Mouse (Mus musculus): Measurements from ENCODE around the gene Spag17. TPM values are rescaled to one million over a fixed set of nuclear protein-coding genes. Genes with fewer than 3 reads are reported as not detected.
"Not testable (repeated sequence)": the region's sequence is repeated elsewhere in the genome, so short reads cannot be mapped to it uniquely, and the experiment has no call there.

The Spag17 gene
- total RNA-seq (2017): 0.10 to 0.53 TPM in 2 of 3 replicates, not detected in the other

DNA sequence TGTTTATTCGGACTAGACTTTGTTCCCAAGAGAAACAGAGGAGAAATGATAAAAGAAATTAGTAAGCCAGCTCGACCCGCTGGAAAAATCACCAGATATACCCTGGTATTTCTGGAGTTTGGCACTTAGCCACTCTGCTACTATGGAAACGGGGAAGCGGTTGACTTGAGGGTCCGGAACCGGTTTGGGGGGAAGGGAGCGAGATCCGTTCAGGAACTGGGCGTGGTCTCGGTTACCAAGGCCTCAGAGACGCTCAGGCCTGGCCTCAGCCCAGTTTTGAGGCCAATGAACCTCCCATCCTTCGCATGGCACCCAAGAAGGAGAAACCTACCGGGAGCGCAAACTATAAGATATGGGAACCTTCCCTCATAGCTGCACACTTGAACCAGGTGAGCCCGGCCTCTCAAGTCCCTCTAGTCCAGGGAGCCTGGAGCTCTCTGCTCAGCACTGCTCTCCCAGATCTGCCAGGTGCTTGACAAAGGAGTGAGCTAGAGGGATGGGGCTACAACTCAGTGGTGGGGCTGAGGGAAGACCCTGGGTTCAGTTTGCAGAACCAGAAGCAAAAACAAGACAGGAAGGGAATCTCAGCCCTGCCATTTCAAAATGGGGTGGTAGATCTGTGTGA is at the start of gene Spag17:
Spag17 (plus strand) TSS at position 220 of the 625 bp plus-strand sequence.
- no peak for ATAC-seq (replicated peaks; ENCODE audit: insufficient number of reproducible peaks, low FRiP score, low TSS enrichment, poor library complexity, severe bottlenecking)

DNA sequence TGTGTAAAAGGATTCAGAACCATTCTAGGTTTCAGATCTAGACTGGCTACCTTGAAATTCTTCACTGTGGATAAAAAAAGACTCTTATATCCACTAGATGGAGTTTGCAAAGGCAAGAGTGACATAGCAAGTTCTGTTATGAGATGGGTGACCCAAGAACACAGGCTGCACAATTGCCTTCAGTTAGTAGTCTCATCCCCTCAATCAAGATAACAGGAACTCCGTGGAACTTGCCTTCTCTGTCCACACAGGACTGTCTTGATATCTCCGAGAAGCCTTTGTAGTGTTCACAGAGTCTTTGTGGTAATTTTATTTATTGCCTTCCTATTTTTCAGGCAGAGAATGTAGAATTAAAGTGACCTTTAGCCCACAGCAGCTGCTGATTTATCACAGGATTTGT is 42.9 kb upstream of the Spag17 start:
- no peak for ATAC-seq (replicated peaks; ENCODE audit: insufficient number of reproducible peaks, low FRiP score, low TSS enrichment, poor library complexity, severe bottlenecking)

DNA sequence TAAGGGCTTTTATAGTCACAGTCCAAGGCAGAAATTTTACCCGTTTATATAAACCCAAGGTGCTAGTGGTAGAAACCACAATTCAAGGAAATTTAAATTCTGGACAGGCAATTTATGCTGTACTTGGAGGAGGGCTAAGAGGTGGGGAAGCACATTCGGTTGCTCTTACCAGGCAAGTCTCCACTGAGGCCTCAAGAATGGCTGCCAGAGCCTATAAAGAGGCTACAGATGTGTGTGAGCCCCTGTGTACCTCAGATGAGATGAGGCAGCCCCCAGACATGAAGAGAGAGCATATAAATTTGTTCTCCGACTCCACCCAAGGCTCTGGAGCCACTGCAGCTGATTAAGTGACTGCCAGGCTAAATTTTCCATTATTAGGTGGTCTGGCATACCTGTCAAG is 42.4 kb upstream of the Spag17 start:
- ATAC-seq (replicated peaks; ENCODE audit: insufficient number of reproducible peaks, low FRiP score, low TSS enrichment, poor library complexity, severe bottlenecking): no peak

DNA sequence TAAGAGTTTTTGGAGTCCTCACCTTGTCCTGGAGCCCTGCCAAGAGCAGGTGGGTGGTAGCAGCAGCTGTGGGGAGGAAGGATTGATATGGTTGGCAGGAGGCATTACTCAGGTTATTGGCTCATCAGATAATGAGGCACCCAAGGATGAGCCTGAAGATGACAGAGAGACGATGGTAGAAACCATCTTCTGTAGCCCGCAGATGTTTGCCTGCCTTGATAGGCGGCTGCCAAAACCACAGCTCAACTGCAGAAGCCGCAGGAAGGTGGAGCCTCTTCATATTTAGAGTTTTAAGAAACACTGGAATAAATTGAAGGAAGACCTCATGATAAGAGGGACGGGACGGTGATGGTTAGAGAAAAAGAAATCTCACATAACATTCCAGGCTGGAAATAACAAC is 42.0 kb upstream of the Spag17 start:
- ATAC-seq (replicated peaks; ENCODE audit: insufficient number of reproducible peaks, low FRiP score, low TSS enrichment, poor library complexity, severe bottlenecking): no peak

DNA sequence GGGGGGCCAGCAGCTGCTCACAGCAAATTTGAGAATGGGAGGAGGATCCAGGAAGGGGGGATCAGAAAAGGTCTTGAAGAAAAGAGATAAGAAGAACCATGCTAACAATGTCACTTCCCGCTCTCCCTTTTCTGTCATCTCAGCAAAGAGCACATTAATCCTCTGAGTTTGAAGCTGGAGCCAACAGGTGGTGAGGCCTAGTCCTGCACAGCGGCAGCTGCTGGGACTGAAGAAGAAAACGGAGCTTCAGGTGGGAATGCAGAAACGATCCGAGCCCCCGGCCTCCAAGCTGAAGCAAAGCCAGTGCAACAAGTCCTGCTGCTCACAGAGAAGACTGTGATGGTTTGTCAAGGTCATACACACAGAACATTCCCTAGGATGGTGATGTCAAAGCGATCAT is 34.3 kb upstream of the Spag17 start:
- ATAC-seq (replicated peaks; ENCODE audit: insufficient number of reproducible peaks, low FRiP score, low TSS enrichment, poor library complexity, severe bottlenecking): no peak

DNA sequence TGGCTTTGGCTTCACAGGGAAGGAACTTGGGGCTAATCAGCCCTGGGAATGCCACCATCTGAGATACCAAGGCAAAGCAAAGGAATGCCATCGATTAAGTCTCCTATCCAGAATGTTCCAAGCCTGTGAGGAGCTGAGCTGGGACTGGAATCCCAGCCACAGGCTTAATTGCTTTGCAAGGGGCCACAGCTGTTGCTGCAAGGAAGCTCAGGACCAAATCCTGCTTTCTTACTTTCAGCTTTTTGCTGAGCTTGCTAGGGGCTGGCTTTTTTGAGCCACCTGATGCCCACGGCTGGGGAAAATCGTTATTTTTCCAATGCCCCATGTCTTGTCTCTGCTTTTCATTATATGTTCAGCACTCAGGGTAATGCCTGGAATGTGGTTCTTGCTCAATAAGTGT is 30.6 kb upstream of the Spag17 start:
- no peak for ATAC-seq (replicated peaks; ENCODE audit: insufficient number of reproducible peaks, low FRiP score, low TSS enrichment, poor library complexity, severe bottlenecking)

DNA sequence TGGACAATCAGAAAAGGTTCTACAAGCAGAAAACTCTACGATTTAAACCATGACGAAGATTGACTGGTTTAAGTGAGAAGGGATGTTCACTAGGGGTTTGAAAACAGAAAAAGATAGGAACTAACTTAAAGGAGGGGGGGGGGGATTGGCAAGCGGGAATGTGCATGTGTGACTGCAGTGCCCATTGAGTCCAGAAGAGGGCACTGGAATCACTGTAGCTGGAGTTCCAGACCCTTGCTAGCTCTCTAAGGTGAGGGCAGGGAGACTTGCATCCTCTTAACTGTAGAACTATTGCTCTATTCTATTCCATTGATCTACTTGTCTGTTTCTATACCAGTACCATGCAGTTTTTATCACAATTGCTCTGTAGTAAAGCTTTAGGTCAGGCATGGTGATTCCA is 26.3 kb upstream of the Spag17 start:
- ATAC-seq (replicated peaks; ENCODE audit: insufficient number of reproducible peaks, low FRiP score, low TSS enrichment, poor library complexity, severe bottlenecking): no peak

DNA sequence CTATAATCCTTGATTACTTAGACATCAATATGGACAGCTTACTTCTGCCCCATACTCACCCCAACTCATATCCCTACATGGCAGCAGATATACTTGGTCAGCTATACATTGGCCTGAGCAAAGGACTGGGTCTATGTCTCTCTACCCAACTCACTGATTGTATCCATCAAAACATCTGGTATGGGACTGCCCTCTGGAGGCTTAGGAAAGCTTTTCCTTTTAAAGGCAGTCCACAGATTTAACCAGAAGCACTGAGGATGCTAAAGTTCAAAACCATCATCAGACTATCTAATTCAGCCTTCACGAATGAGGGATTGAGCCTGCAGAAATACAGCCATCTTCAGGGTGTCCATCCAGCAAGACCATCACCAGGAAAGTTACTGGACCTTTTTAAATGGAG is 20.5 kb upstream of the Spag17 start:
- ATAC-seq (replicated peaks; ENCODE audit: insufficient number of reproducible peaks, low FRiP score, low TSS enrichment, poor library complexity, severe bottlenecking): no peak

DNA sequence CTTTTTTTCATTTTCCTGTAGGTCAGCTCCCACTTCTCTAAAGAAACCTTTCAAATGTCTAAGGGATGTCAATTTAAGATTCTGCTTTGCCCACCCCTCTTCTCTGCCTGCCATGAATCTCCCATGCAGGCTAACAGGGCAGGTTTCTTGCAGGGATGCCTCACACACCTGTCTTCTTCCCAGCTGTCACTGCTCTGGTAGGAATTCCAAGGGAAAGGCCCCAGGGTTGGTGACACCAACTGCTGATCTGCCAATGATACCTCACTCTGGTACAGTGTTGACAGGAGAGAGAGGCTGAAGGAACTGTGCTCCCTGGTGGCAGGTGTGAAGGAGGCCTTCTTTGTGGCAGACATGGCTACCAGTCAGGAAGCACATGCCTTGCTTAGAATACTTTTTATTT is 10.1 kb upstream of the Spag17 start:
- ATAC-seq (replicated peaks; ENCODE audit: insufficient number of reproducible peaks, low FRiP score, low TSS enrichment, poor library complexity, severe bottlenecking): no peak

DNA sequence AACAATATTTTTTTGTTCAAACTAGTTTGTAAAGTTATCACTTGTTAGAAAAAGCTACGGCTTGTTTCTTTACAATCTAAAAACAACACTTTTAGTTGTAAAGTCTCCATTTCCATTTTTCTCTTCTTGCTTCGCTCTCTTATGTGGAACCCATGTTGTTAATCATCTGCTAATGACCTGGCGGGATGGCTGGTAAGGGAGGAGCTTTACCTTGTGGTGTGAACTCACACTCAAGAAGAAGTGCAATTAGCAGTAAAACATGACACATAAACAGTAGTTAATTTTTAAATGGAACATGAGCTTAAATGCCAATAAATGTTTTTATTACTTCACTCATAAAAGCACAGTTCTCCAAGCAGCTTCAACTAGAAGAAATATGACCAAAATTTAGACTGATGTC is 3.7 kb upstream of the Spag17 start:
- ATAC-seq (replicated peaks; ENCODE audit: insufficient number of reproducible peaks, low FRiP score, low TSS enrichment, poor library complexity, severe bottlenecking): no peak

DNA sequence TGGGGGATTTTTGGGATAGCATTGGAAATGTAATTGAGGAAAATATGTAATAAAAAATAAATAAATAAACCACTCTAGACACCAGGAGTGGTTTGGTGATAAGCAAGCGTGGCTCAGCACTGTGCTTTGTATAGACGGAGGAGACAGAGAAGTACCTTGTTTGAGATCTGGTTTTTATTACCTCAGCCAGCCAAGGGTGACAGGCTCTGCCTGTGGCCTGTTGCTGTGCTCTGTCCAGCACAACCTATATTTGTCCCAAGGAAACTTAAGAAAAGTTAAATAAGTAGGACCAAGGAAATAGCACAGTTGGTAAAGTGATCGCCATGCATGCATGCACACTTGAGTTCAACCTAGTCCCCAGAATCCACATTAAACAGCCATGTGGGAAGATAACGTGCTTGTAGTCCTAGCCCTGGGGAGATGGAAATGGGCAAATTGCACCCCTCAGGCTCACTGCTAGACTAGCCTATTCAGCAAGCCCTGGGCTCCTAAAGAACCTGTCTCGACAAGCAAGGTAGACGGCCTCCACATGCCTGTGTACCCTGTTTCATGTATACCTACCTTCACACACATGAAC is 1.1 kb upstream of the Spag17 start:
- ATAC-seq (replicated peaks; ENCODE audit: insufficient number of reproducible peaks, low FRiP score, low TSS enrichment, poor library complexity, severe bottlenecking): no peak

DNA sequence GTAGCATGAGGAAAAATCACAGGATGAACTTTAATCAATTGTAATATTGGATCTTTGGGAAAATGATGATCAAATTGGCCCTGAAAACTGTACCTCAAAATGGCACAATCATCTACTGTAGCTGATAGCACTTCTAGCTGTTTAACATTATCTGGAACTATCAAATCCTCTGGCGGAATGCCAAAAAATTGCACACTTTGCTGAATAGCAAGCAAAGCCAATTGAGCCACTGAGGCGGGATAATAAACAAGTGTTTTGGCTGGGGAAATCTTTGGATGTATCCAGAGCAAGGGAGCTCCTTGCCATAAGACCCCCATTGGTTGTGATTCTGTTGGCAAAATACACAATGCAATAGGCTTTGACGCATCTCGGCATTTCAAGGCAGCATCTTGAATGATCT is 9.5 kb downstream of the Spag17 start:
- ATAC-seq (replicated peaks; ENCODE audit: insufficient number of reproducible peaks, low FRiP score, low TSS enrichment, poor library complexity, severe bottlenecking): not testable (repeated sequence)

DNA sequence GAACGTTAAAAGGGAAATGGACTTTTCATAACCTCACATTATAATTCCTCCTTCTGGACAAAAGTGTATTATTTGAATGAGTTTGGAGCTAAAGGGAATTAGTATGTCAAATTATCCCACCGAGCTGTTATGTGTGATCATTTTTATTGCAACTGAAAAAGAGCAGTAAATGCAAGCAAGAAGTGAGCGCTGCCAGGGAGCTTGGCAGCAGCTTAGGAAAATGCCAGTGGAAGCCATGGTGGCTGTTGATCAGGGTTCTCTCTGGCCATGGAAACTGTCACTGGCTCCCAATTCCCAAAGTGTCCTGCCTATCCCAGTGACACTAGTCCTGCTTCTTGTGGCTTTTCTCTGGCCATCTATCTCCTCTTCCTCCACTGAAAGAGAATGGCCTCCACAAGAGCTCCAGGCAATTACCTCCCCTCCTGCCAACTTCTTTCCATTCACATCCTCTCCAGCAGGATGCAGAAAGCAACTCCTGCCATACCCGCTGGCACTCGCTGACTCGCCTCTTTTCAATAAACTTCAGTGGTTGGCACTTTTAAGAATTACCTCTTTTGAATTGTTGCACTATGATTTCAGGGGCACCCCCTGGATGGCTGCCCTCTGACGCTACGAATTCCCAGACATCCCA is 28.7 kb downstream of the Spag17 start:
- ATAC-seq (replicated peaks; ENCODE audit: insufficient number of reproducible peaks, low FRiP score, low TSS enrichment, poor library complexity, severe bottlenecking): no peak

DNA sequence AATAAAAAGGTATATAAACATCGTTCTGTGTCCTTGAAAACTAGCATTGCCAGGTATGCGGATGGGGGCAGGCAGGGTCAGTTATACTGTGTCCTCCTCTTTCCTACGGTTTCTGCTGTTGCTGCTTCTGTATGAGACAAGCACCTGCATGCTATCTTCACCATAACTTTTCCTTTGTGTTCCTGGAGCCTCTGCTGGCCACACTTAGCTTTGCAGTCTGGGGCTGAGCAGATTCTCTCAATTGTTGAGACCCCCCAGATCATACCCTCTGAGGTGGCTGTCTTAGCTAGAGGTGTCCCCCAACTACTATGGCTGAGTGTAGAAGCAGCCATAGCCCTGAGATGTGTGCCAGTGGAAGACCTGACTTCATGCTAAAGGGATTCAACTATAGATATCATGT is 37.7 kb downstream of the Spag17 start:
- ATAC-seq (replicated peaks; ENCODE audit: insufficient number of reproducible peaks, low FRiP score, low TSS enrichment, poor library complexity, severe bottlenecking): no peak

DNA sequence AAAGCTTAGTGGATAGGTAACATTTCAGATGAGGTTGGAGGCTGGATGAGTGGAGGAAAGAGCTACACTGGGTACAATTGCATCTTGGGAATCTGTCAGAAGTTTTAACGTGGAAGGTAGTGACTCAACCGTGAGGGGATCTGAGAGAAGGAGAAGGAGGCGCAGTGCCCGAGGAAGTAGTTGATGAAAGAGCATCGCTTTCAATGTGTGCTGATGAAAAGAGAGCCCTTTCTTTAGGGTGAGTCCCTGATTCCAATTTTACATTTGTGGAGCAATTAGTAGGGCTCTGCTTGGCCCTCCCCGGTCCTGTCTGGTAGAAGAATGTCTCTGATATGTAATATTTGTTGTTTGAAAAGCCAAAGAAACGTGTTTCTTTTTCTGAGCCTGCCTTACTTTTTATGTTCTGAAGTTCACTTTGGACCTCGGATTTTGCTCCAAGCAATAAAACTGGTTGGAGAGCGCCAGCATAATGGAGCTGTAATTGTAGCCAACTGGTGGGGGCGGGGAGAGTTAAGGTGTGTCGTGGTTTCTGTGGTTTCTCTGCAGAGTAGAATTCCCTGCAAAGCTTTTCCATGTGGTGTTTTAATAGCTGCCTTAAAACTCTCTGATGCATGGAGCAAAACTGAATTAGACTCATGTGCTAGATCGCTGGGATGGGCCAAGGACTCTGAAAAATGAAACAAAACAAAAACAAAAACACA is 45.9 kb downstream of the Spag17 start:
- ATAC-seq (replicated peaks; ENCODE audit: insufficient number of reproducible peaks, low FRiP score, low TSS enrichment, poor library complexity, severe bottlenecking): no peak

DNA sequence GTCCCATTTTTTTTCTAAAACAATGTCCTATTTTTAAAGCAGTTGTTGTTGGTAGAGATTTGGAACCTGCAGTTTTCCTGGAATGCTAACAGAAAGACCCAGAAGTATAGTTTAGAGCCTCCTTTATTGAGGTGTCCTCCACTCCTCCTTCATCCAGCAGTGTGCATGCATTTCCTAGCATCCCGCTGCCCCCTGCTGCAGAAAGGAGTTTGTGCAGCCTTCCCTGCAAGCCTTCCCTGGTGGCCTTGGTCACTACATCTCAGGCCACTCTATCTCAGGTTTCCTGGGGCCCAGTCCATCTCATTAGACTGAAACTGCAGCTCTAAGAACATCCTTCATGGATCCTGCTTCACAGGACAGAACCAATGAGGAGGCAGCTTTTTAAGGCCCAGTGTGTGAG is 51.0 kb downstream of the Spag17 start:
- no peak for ATAC-seq (replicated peaks; ENCODE audit: insufficient number of reproducible peaks, low FRiP score, low TSS enrichment, poor library complexity, severe bottlenecking)

DNA sequence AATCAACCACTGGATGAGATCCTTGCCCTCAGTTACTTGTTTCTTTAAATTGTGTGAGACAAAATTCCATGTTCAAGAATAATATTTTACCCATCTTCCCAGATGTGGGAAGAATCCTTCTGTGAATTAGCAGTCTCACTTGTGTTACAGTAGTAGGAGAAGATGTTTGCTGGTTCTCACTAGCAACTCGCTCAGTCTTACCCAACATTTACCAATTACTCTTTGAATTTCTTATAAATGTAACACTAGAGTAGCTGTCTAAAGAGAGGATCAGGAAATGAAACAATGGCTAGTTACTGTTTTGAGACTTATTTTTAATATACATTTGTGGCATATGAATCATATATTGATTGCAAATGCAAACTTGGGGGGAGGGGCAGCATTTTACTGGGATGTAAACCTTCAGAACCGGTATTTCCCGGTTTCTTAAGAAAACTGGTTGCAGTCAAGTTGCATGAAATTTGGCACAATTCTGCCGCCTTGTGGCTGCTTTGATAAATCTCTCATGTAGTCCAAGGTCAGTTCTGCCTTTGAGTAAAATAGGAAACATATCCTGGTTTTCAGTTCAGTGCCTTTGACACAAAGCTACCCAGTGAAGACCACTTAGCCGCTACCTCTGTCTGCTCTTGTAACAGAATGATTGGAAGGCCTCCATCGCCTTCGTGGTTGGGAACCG is 53.5 kb downstream of the Spag17 start:
- ATAC-seq (replicated peaks; ENCODE audit: insufficient number of reproducible peaks, low FRiP score, low TSS enrichment, poor library complexity, severe bottlenecking): no peak

DNA sequence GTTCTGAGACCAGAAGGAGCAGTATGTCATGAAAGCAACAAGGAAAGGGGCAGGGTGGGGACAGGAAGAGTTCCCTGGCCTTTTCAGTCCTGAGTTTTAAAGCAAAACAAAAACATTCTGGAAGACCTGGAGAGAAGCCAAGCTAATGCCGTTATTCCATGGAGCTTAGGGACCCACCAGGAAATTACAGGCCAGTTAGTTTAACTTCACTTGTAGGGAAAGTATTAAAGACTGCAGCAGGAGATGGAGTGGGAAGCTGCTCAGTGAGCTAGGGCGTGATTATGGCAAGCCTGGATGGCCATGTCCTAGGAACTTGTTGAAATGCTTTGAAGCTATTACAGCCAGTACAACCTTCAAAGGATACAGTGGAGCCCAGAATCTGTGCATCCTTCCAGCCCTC is 60.0 kb downstream of the Spag17 start:
- no peak for ATAC-seq (replicated peaks; ENCODE audit: insufficient number of reproducible peaks, low FRiP score, low TSS enrichment, poor library complexity, severe bottlenecking)

DNA sequence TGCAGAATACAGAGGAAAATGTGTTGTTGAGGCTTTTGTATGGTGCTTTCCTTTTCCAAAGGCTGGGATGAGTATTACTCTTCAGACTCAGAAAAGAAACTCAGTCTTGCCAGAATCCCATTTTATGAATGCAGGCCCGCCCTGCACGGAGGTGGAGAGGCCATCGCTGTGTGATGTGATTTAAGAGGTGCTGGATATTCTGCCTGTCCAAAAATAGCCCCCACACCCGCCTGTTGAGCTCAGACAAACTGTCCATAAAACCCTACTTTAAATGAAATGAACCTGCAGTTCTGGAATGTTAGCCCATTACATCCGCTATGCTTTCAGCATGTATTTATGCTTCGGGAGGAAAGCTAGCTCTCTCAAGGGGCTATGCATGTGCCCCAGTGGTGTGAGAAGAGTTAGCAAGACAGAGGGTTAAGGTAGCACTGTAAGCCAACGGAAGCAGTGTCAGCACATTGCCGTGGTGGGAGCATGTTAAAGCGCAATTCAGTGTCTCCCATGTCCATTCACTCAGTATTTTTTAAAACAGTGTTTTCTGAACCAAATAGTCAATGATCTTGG is 68.9 kb downstream of the Spag17 start:
- ATAC-seq (replicated peaks; ENCODE audit: insufficient number of reproducible peaks, low FRiP score, low TSS enrichment, poor library complexity, severe bottlenecking): no peak

All from monocyte, adult 5-6 weeks (primary cell).